Mouse (Mus musculus) cortical plate, adult 2 months (tissue): Measurements from ENCODE around the gene Cdkl4.

Experiments used
- CTCF ChIP-seq: fragments of 200-500 bp; IDR thresholded peaks from 2 replicates; pipeline ENCODE4 v1.5.1; 2011; ENCODE audit warnings: mild to moderate bottlenecking, control low read depth, low read length; ENCODE audit not compliant: insufficient read depth; ENCODE audit errors: extremely low read depth
- POLR2A ChIP-seq: fragments of 200-500 bp; IDR thresholded peaks from 2 replicates; pipeline ENCODE4 v1.6.1; 2011; ENCODE audit warnings: mild to moderate bottlenecking, low read length, control low read depth; ENCODE audit not compliant: insufficient read depth; ENCODE audit errors: extremely low read depth

DNA sequence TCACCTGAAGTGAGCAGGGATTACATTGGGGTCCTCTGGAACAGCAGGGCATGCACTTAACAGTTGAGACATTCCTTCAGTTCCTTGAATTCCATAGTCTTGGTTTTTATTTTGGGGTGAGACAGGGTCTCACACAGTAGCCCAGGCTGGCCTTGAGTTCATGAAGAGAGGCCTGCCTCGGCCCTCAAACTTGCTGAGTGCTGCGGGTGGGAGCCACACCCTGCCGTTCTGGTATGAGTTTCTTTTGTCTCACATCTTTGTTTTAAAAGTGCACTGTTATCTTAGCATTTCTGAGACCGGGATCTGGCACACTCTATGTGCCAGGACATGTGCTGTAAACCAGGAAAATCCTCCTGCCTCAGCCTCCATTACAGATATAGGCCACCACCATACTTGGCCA is 77.6 kb downstream of the Cdkl4 start:
- no peak for TF ChIP-seq CTCF
- TF ChIP-seq POLR2A = no peak
